Mouse (Mus musculus) liver, adult 2 months (tissue): Measurements from ENCODE around the gene Rab15.

Experiments used
- CTCF ChIP-seq: fragments of 200-500 bp; IDR thresholded peaks from 2 replicates; pipeline ENCODE4 v1.5.1; 2011; ENCODE audit warnings: low read depth, low read length, control low read depth
- POLR2A ChIP-seq: fragments of 200-500 bp; IDR thresholded peaks from 2 replicates; pipeline ENCODE4 v1.6.1; 2011; ENCODE audit warnings: low read length, control low read depth; ENCODE audit not compliant: insufficient read depth; ENCODE audit errors: extremely low read depth

DNA sequence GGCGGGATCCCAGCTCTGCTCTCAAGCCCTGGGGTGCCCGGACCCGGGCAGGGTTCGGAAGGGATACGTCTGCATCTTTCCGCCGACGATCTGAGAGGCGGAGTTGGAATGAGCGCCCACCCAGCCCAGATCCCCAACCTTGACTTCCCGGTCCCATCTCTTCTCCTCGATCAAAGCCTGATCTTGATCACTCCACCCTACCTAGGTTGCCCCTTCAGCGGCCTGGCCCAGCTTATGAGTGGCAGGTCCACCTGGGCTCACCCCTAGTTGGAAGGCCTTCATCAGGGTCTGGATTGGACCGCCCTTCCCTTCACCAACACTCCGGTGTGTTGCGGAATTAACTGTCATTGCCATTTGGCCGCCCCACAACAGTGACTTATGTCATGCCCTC, at the start of gene Rab15:
- TF ChIP-seq CTCF (no peak), POLR2A (no peak)
